Mouse (Mus musculus) CH12.LX (cell line): ENCODE results near the gene Rimkla.

ENCODE experiments used
- CHD2 ChIP-seq: IDR thresholded peaks from 2 replicates; pipeline ENCODE4 v1.6.1; 2011; ENCODE audit warnings: low read length, improper control_type of control experiment
- CTCF ChIP-seq, 2 experiments: IDR thresholded peaks in 1 of 2; conservative IDR thresholded peaks in 1 of 2; 2 replicates each; pipeline ENCODE4 v1.5.1; 2011 to 2012; ENCODE audit warnings: low read depth in 2 of 2, low read length in 2 of 2, improper control_type of control experiment in 1 of 2, inconsistent platforms in 1 of 2, mild to moderate bottlenecking in 1 of 2, moderate library complexity in 1 of 2
- EP300 ChIP-seq: IDR thresholded peaks from 2 replicates; pipeline ENCODE4 v1.6.1; 2011; ENCODE audit warnings: low read length, improper control_type of control experiment
- MAX ChIP-seq: IDR thresholded peaks from 2 replicates; pipeline ENCODE4 v1.6.1; 2011; ENCODE audit warnings: low read length, improper control_type of control experiment
- MXI1 ChIP-seq: IDR thresholded peaks from 2 replicates; pipeline ENCODE4 v1.6.1; 2011; ENCODE audit warnings: mild to moderate bottlenecking, low read depth, low read length, improper control_type of control experiment
- POLR2A ChIP-seq: IDR thresholded peaks from 2 replicates; pipeline ENCODE4 v1.6.1; 2011; ENCODE audit warnings: low read depth, mild to moderate bottlenecking, improper control_type of control experiment, low read length
- RAD21 ChIP-seq: IDR thresholded peaks from 2 replicates; pipeline ENCODE4 v1.6.1; 2011; ENCODE audit warnings: low read depth, mild to moderate bottlenecking, low read length, improper control_type of control experiment, moderate library complexity
- RCOR1 ChIP-seq: conservative IDR thresholded peaks from 2 replicates; pipeline ENCODE4 v1.6.1; 2012; ENCODE audit warnings: low read depth, mild to moderate bottlenecking, inconsistent platforms, low read length, improper control_type of control experiment
- TCF12 ChIP-seq: IDR thresholded peaks from 2 replicates; pipeline ENCODE4 v1.6.1; 2014; ENCODE audit warnings: low read depth, mild to moderate bottlenecking, inconsistent platforms, low read length, improper control_type of control experiment
- UBTF ChIP-seq: IDR thresholded peaks from 2 replicates; pipeline ENCODE4 v1.6.1; 2012; ENCODE audit warnings: low read depth, mild to moderate bottlenecking, inconsistent platforms, low read length, improper control_type of control experiment, moderate library complexity
- USF2 ChIP-seq: conservative IDR thresholded peaks from 2 replicates; pipeline ENCODE4 v1.6.1; 2011; ENCODE audit warnings: low read depth, low read length, improper control_type of control experiment
- ZC3H11A ChIP-seq: IDR thresholded peaks from 2 replicates; pipeline ENCODE4 v1.6.1; 2012; ENCODE audit warnings: low read depth, mild to moderate bottlenecking, inconsistent platforms, low read length, improper control_type of control experiment

DNA sequence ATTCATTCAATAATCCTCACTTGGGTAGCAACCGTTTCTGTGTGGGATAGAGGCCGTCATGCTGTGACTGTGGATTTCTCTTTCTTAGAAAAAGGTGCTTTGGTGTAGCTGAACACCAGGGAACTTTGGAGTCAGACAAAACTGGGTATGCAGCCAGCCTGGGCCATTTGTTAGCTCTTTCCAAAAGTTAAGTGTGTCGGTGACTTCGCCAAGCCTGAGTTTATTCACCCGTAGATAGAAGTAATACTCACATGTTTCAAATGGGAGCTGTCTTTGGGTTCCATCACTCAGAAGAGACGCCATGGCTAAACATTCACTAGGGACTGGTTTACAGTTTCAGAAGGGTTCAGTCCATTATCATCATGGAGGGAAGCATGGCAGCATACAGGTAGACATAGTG is 45.2 kb downstream of the Rimkla start:
- TF ChIP-seq POLR2A = no peak
- no peak for TF ChIP-seq TCF12
- no peak for TF ChIP-seq MAX
- no peak for TF ChIP-seq CTCF (conservative IDR thresholded peaks at IDR 0.05 in 1 of 2, IDR thresholded peaks at IDR 0.05 in 1 of 2; ENCODE audit: low read depth in 2 of 2, low read length in 2 of 2)
- TF ChIP-seq UBTF = no peak
- no peak for TF ChIP-seq RAD21
- TF ChIP-seq USF2 = no peak
- TF ChIP-seq EP300 = no peak
- TF ChIP-seq MXI1 = no peak
- TF ChIP-seq RCOR1 = no peak
- no peak for TF ChIP-seq ZC3H11A
- TF ChIP-seq CHD2 = no peak
